Mouse (Mus musculus): Measurements from ENCODE around the gene Garem2.

Garem2 gene

DNA sequence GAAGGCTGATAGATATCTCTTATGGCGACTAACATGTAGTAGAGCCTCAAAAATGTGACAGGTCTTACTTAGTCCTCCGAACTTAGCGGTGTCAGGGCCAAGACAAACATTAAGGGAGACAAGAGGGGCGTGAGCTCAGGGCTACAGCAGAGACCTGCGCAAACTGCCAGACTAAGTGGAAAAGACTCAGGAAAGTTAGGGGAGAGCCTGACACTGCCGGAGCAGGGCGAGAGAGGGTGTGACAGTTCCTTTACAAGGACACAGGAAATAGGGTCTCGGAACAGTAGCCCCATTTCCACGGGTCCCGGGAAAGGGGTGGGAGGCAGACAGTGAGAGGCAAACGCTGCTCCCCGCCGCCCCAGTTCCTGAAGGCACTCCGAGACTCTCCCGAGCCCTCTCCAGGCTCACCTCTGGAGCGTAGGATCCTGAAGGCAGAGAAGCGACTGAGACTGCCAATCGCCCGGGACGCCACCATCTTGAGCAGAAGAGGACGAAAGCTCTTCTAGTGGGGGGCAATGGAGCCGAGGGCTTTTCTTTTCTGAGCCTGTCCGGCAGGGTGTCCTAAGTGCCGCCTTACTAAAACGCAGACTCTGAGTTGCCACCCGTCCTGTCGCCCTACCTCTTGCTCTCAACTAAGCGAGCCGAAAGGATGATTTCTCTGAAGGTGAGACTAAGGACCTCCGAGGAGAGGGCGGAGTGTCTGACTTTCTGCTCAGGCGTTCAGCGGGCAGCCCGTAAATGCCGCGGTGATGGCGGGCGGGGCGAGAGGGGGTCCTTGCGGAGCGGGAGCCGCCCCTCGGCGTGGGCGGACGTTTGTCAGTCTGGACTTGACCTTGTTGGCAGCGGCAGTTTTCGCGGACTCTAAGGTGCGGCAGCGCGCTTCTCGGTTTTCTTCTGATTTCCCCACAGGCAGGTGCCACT, 49.8 kb downstream of the Garem2 start, which contains the start of the genes Hadha and Hadhb:
Gene Hadha (minus strand): TSS at position 689 of the 921 bp plus-strand sequence.
Gene Hadhb (plus strand): TSS at position 775 of the 921 bp plus-strand sequence.
- DNase-seq = peak; percentile 91

- no peak for DNase-seq
These were observed 50.4 kb downstream of the Garem2 start for GRCm38 (mm10) chr5:30155395-30155792.

DNA sequence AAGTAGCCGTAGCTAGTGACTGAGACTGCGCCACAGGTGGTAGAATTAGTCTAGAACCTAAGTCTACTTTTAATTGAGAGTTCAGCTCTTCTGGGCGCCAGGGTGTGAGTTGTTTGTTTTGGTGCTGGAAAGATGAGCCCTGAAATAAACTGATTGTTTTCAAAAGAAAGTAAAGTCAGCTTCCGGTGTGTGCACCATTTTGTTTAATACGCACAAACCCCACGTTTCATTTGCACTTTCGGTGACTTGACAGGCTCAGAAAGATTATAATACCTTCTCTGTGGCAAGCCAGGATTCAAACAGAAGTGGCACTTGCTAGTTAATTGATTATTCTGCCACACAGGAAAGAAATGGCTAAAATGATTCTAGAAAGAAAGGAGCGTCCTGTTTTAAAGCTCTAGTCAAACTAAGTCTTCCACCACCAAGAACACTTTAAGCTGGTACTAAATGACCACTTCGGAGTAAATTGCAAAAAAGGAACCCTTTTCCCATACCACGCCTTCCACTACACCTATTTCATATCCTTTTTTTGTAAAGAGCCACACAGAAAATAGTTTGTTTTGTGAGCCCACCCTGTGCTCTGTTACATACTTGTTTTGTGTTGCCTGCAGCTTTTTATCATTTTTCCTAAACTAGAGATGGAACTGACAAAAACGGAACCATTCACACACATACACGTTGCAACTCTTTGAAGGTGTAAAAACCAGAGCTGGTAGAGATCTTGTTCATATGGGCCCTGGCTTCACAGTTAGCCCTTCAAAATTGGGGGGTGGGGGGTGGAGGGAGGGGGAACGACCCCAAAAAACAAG, 51.1 kb downstream of the Garem2 start:
- DNase-seq = no peak

GRCm38 (mm10) chr5:30159601-30160000, 54.6 kb downstream of the Garem2 start:
- DNase-seq = no peak

DNA sequence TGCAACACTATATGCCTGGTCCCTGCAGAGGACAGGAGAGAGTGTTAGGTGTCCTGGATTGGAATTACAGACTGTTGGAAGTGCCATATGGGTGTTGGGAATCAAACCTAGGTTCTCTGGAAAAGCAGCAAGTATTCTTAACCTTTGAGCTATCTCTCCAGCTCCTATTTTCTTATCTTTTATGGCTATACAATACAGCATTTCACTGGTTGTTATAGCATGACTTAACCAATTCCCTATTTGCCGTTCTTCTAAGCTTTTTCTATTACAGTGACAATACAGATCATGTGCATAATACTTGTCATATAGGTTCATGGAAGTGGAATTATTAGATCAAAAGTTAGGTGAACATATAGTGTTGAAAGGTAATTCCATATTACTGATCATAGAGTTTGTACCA, 56.9 kb downstream of the Garem2 start:
- no peak for DNase-seq

DNA sequence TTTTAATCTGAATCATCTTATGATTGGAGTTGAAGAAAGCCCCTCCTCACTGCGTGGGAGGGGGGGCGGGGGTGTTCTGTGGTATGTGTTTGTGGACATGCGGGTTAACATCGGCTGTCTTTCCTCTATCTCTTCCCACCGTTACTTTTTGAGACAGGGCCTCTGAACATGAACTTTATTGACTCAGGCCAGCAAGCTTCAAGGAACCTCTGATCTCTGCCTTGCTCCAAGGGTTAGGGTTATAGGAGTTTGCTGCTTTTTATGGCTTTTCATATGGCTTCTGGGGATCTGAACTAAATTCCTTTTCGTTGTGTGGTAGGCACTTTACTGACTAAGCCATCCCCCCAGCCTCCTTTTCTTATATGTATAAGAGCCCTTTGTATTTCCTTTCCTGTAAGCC, 57.4 kb downstream of the Garem2 start:
- no peak for DNase-seq

DNA sequence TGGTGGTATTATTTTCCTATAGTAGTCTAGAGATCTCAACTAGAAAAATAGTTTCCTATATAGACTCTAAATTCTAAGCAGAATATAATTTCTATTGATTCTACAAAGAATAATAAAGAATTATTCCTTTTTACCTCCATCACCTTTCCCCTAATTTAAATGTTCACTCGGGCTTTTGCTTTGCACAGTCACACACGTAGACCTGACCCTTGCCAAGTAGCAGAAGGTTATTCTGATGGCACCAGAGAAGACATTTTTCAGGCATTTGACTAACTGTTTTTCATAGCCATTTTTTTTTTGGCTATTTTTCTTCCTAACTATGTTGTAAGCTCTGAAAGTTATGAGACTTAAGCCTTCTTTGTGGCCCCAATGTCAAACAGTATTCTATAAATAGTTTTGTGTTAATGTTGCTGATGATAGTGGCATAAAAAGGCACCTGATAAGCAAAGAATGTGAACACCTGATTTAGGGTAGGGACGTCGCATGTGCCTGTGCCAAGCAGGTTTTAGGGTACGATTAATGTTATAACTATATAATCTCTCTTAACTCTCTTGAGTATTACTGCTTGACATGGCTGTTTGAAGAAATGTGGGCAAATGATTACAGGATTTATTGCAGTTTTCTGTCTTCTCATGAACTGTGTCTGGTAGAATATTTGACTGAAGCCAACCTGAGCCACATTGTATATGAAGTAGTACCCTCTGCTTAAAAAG, 60.4 kb downstream of the Garem2 start:
- DNase-seq = no peak
